Mouse (Mus musculus): ENCODE measurements around the gene Fam161a. TPM values are rescaled to one million over a fixed set of nuclear protein-coding genes. Genes with fewer than 3 reads are reported as not detected.
"Not testable (repeated sequence)": the region's sequence is repeated elsewhere in the genome, so short reads cannot be mapped to it uniquely, and the experiment has no call there.

Fam161a gene
- polyA plus RNA-seq, 1 experiment from 2014 or later = 5.8 TPM

DNA sequence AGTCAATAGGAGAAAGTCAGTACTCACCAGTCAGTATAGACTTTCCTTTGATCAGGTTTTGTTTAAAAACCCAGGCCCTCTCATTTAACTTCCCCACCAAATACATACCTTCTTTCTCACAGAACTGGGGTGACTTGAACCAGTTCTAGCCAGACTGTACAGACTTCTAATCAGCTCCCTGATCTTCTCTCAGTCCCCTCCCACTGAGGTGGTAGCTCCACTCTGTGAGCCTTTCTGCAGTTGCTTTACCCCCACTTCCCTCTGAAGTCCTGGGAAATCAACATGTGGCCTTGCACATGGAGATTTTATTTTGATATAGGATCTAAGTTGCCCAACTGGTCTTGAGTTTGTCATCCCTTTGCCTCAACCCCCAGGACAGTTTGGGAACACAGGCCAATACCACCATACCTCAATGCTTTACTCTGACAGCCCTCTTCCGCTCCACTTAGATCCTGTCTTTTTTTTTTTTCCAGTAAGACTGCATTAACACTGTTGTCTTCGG lies 57.9 kb downstream of the Fam161a start:
- no peak overlapping the region for H3K27ac ChIP-seq (replicated peaks)
- H3K4me1 ChIP-seq (replicated peaks) = peaks cover 11% of the 10 kb centered on the region; the same call in 1 of the 2 replicates
- no peak for ATAC-seq (ENCODE audit: low FRiP score, low read depth)
- 93% methylated on average over 2 of the region's 2 CpGs for WGBS
- no peaks in the 10 kb centered on the region for H3K36me3 ChIP-seq
- H3K27me3 ChIP-seq = no peaks in the 10 kb centered on the region
- H3K4me2 ChIP-seq = no peak overlapping the region
- no peak overlapping the region for H3K9ac ChIP-seq
- H3K9me3 ChIP-seq = no peaks in the 10 kb centered on the region
- H3K4me3 ChIP-seq = no peak overlapping the region

GRCm38 (mm10) chr11:23067395-23068136 lies 60.2 kb downstream of the Fam161a start:
- Histone ChIP-seq H3K27me3 (no peaks in the 10 kb centered on the region), H3K4me3 (peak overlapping the region; percentile 48), H3K4me2 (peak overlapping the region; percentile 63), H3K9ac (peak overlapping the region; percentile 56), H3K27ac (replicated peaks) (peak overlapping the region; percentile 78), H3K4me1 (replicated peaks) (peaks cover 11% of the 10 kb centered on the region; the same call in 1 of the 2 replicates), H3K9me3 (no peaks in the 10 kb centered on the region), H3K36me3 (no peaks in the 10 kb centered on the region)
- WGBS = under 1% methylated on average over 49 of the region's 49 CpGs
- ATAC-seq (ENCODE audit: low FRiP score, low read depth) = peak; percentile 100

GRCm38 (mm10) chr11:23068201-23068600 lies 60.9 kb downstream of the Fam161a start:
- H3K27me3 ChIP-seq = no peaks in the 10 kb centered on the region
- peak overlapping the region; percentile 63 for H3K4me2 ChIP-seq
- ATAC-seq (ENCODE audit: low FRiP score, low read depth) = peak; percentile 2; the same call in 1 of the 2 replicates
- peaks cover 11% of the 10 kb centered on the region; the same call in 1 of the 2 replicates for H3K4me1 ChIP-seq (replicated peaks)
- H3K36me3 ChIP-seq = no peaks in the 10 kb centered on the region
- peak overlapping the region; percentile 48 for H3K4me3 ChIP-seq
- WGBS = 7% methylated on average over 10 of the region's 10 CpGs
- H3K9me3 ChIP-seq = no peaks in the 10 kb centered on the region
- peak overlapping the region; percentile 78 for H3K27ac ChIP-seq (replicated peaks)
- peak overlapping the region; percentile 56 for H3K9ac ChIP-seq

GRCm38 (mm10) chr11:23068986-23069385 lies 61.7 kb downstream of the Fam161a start:
- ATAC-seq (ENCODE audit: low FRiP score, low read depth); H3K27me3 ChIP-seq; H3K4me2 ChIP-seq; H3K27ac ChIP-seq (replicated peaks); H3K36me3 ChIP-seq; H3K9ac ChIP-seq; H3K9me3 ChIP-seq; H3K4me3 ChIP-seq: not testable (repeated sequence)
- H3K4me1 ChIP-seq (replicated peaks) = peaks cover 11% of the 10 kb centered on the region; the same call in 1 of the 2 replicates
- WGBS = 89% methylated on average over 9 of the region's 9 CpGs

DNA sequence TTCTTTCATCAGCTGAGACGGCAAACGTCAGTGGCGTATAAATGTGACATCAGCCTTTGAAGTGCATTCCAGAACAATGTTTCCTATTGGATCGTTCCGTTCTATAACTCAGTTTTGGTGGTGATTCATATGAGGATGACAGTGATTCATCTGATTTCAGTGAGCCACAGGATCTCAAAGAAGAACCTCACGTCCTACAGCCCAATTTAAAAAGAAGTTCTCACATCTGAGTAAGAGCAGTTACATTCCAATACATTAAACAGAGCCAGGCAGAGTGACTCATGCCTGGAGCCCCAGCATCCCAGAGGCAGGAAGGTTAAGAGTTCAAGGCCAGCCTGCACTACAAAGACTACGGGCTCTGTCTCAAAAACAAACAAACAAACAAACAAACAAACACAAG lies 67.5 kb downstream of the Fam161a start:
- no peaks in the 10 kb centered on the region for H3K36me3 ChIP-seq
- 84% methylated on average over 7 of the region's 7 CpGs for WGBS
- ATAC-seq (ENCODE audit: low FRiP score, low read depth) = no peak
- H3K9me3 ChIP-seq = no peaks in the 10 kb centered on the region
- H3K4me3 ChIP-seq = no peak overlapping the region
- H3K4me1 ChIP-seq (replicated peaks) = no peaks in the 10 kb centered on the region
- no peaks in the 10 kb centered on the region for H3K27me3 ChIP-seq
- H3K27ac ChIP-seq (replicated peaks) = no peak overlapping the region
- no peak overlapping the region for H3K4me2 ChIP-seq
- H3K9ac ChIP-seq = no peak overlapping the region

DNA sequence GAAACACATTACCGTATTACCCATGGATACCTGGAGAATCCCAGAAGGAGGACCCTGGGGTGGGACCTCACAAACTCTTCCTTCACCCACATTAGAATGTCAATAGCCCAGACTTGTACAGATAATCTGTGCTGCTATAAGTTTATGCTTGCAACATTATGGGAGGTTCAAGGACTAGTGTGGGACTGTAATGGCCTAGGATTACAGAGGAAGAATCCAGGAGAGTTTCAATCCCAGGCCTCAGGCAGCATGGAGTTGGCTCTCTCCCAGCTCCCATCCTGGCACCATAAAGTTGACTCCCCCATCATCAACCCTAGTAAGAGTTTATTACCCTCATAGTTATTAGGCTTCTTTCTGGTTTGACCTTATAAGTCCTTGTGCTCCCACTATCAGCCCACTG lies 71.2 kb downstream of the Fam161a start:
- no peaks in the 10 kb centered on the region for H3K4me1 ChIP-seq (replicated peaks)
- H3K36me3 ChIP-seq = no peaks in the 10 kb centered on the region
- H3K9ac ChIP-seq = no peak overlapping the region
- H3K4me2 ChIP-seq = no peak overlapping the region
- no peak for ATAC-seq (ENCODE audit: low FRiP score, low read depth)
- 100% methylated on average over 1 of the region's 1 CpGs for WGBS
- no peak overlapping the region for H3K4me3 ChIP-seq
- no peaks in the 10 kb centered on the region for H3K27me3 ChIP-seq
- H3K9me3 ChIP-seq = no peaks in the 10 kb centered on the region
- H3K27ac ChIP-seq (replicated peaks) = no peak overlapping the region

Other genes starting within 250 kb of the Fam161a start
- 3.0 and 4.4 TPM in 2 replicates for gene B3gnt2, start 146.6 kb upstream of the Fam161a start, polyA plus RNA-seq (2015; fragmentation: Nextera tagmentation; extraction: Ambion mirVana)
- 7.1 and 8.0 TPM in 2 replicates for gene Zrsr1, start 35.5 kb upstream of the Fam161a start, polyA plus RNA-seq (2015; fragmentation: Nextera tagmentation; extraction: Ambion mirVana)
- gene Gm28048, start 25.4 kb upstream of the Fam161a start, polyA plus RNA-seq (2015; fragmentation: Nextera tagmentation; extraction: Ambion mirVana) = 3.7 and 3.9 TPM in 2 replicates
- 245 and 261 TPM in 2 replicates for gene Commd1, start 25.1 kb upstream of the Fam161a start, polyA plus RNA-seq (2015; fragmentation: Nextera tagmentation; extraction: Ambion mirVana)
- gene Cct4, start 17.0 kb upstream of the Fam161a start, polyA plus RNA-seq (2015; fragmentation: Nextera tagmentation; extraction: Ambion mirVana) = 259 and 275 TPM in 2 replicates
- 67.6 and 71.7 TPM in 2 replicates for gene Xpo1, start 248.5 kb downstream of the Fam161a start, polyA plus RNA-seq (2015; fragmentation: Nextera tagmentation; extraction: Ambion mirVana)

All from hindbrain, embryonic 15.5 days (tissue).